Mouse (Mus musculus) urinary bladder, adult 2 months (tissue): ENCODE results near the gene Rhobtb3. TPM values are rescaled to one million over a fixed set of nuclear protein-coding genes. Genes with fewer than 3 reads are reported as not detected.
"Not testable (repeated sequence)": the region's sequence is repeated elsewhere in the genome, so short reads cannot be mapped to it uniquely, and the experiment has no call there.

Experiments used
- DNase-seq: peaks from one replicate; pipeline ENCODE4 v3.0.0; 2022; ENCODE audit warnings: low spot score
- polyA plus RNA-seq: library from polyadenylated mRNA; depleted of rRNA; stranded (reverse); fragments of >200 nt; gene quantifications from 2 replicates; pipeline ENCODE4 v1.2.3, GENCODE M21; 2012

The Rhobtb3 gene
- polyA plus RNA-seq, 1 experiment = 10.1 TPM

GRCm38 (mm10) chr13:75929071-75929470 is 14.7 kb downstream of the Rhobtb3 start:
- not testable (repeated sequence) for DNase-seq

- DNase-seq = no peak
Measured at GRCm38 (mm10) chr13:75927951-75928350, 15.8 kb downstream of the Rhobtb3 start.

- no peak for DNase-seq
Measured at GRCm38 (mm10) chr13:75914151-75914550, 29.6 kb downstream of the Rhobtb3 start.

- no peak for DNase-seq
Measured at GRCm38 (mm10) chr13:75908187-75908586, 35.5 kb downstream of the Rhobtb3 start.

- no peak for DNase-seq
Measured at GRCm38 (mm10) chr13:75907133-75907532, 36.6 kb downstream of the Rhobtb3 start.

- DNase-seq = no peak
Measured at GRCm38 (mm10) chr13:75904660-75905059, 39.1 kb downstream of the Rhobtb3 start.

- DNase-seq = not testable (repeated sequence)
Measured at GRCm38 (mm10) chr13:75900928-75901327, 42.8 kb downstream of the Rhobtb3 start.

GRCm38 (mm10) chr13:75892876-75893275 is 50.8 kb downstream of the Rhobtb3 start:
- no peak for DNase-seq

- no peak for DNase-seq
Measured at GRCm38 (mm10) chr13:75892291-75892690, 51.4 kb downstream of the Rhobtb3 start.

- DNase-seq = no peak
Measured at GRCm38 (mm10) chr13:75891868-75892267, 51.9 kb downstream of the Rhobtb3 start.

- DNase-seq = no peak
Measured at GRCm38 (mm10) chr13:75883792-75884191, 59.9 kb downstream of the Rhobtb3 start.

GRCm38 (mm10) chr13:75880501-75880900 is 63.2 kb downstream of the Rhobtb3 start:
- DNase-seq = no peak

GRCm38 (mm10) chr13:75879756-75880155 is 64.0 kb downstream of the Rhobtb3 start:
- no peak for DNase-seq

- no peak for DNase-seq
Measured at GRCm38 (mm10) chr13:75877907-75878306, 65.8 kb downstream of the Rhobtb3 start.

GRCm38 (mm10) chr13:75876592-75876991 is 67.1 kb downstream of the Rhobtb3 start:
- no peak for DNase-seq

- not testable (repeated sequence) for DNase-seq
Measured at GRCm38 (mm10) chr13:75876188-75876587, 67.5 kb downstream of the Rhobtb3 start.

- DNase-seq = no peak
Measured at GRCm38 (mm10) chr13:75874608-75875376, 68.9 kb downstream of the Rhobtb3 start.

GRCm38 (mm10) chr13:75867876-75868275 is 75.8 kb downstream of the Rhobtb3 start:
- no peak for DNase-seq

GRCm38 (mm10) chr13:75865486-75866184 is 78.1 kb downstream of the Rhobtb3 start:
- no peak for DNase-seq

- no peak for DNase-seq
Measured at GRCm38 (mm10) chr13:75859264-75859844, 84.4 kb downstream of the Rhobtb3 start.

GRCm38 (mm10) chr13:75853118-75853517 is 90.6 kb downstream of the Rhobtb3 start:
- DNase-seq = no peak

GRCm38 (mm10) chr13:75852027-75852426 is 91.7 kb downstream of the Rhobtb3 start:
- no peak for DNase-seq

GRCm38 (mm10) chr13:75847027-75847426 is 96.7 kb downstream of the Rhobtb3 start:
- DNase-seq = no peak
